Mouse (Mus musculus): ENCODE results near the gene Boll. TPM values are rescaled to one million over a fixed set of nuclear protein-coding genes. Genes with fewer than 3 reads are reported as not detected.

The Boll gene
- total and polyA plus RNA-seq, 3 experiments = not detected

DNA sequence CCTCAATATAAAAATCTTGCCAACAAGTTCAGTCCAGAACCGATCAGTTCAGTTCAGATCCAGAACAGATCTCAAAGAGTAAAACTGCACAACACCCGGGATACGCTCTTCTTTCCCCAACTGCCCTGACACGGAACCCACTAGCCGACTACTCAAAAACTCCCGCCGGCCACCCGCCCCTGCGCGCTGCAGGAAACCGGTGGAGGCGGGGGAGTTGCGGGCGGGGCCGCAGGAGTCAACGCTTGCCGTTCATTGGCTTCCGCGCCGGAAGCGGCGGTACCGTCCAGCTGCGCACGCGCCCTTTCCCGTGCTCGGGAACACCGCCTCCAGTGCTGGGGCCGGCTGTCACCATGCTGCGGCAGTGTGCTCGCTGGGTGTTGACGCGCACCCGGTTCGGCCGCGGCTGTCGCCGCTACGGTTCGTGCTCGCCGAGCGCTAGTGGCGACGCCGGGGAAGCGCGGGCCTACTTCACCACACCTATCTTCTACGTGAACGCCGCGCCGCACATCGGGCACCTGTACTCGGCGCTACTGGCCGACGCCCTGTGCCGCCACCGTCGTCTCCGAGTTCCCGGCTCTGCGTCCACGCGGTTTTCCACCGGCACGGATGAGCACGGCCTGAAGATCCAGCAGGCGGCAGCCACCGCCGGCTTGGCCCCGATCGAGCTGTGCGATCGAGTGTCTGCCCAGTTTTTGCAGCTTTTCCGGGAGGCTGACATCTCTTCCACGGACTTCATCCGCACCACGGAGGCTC is 126.2 kb downstream of the Boll start, which contains the start of gene Mars2:
Mars2 (plus strand) TSS at position 288 of the 753 bp plus-strand sequence.
- Histone ChIP-seq H3K4me2 (ENCODE audit: insufficient read depth, low read depth, poor library complexity, severe bottlenecking) (peak within 1 kb of the TSS; percentile 83), H3K4me1 (ENCODE audit: control insufficient read depth in 1 of 2, insufficient read depth in 2 of 2) (peaks cover 0 to 28% of the 10 kb centered on the region in 2 experiments; a peak in 2 of 4 replicates), H3K79me2 (replicated peaks; ENCODE audit: control insufficient read depth, extremely low read depth, insufficient read depth, poor library complexity, severe bottlenecking) (peaks cover 37% of the 10 kb centered on the region), H3K36me3 (replicated peaks in 1 of 2; ENCODE audit: control insufficient read depth in 1 of 2, insufficient read depth in 1 of 2, low read length in 1 of 2) (peaks cover 0 to 19% of the 10 kb centered on the region in 2 experiments), H3K27ac (ENCODE audit: insufficient read depth, low read depth) (peak within 1 kb of the TSS; percentile 5), H3K27me3 (replicated peaks) (no peaks in the 10 kb centered on the region), H3K9ac (ENCODE audit: insufficient read depth, low read depth) (peak within 1 kb of the TSS; percentile 68), H3K9me3 (replicated peaks; ENCODE audit: low read length) (no peaks in the 10 kb centered on the region), H3K4me3 (replicated peaks in 1 of 3; ENCODE audit: low read depth in 2 of 3, low read length in 2 of 3, poor library complexity in 1 of 3) (peak within 1 kb of the TSS; percentile 77 to 97 (median 89))
- peak; percentile 92 for DNase-seq (ENCODE audit: extremely low read depth)
- TF ChIP-seq USF1 (IDR thresholded peaks at IDR 0.05; ENCODE audit: low read depth, low read length) (no peak), NELFE (IDR thresholded peaks at IDR 0.05; ENCODE audit: low read depth, low read length) (peak; percentile 93), TCF12 (IDR thresholded peaks at IDR 0.05; ENCODE audit: low read depth, low read length) (peak; percentile 91), SMC3 (IDR thresholded peaks at IDR 0.05; ENCODE audit: low read depth, low read length) (no peak), ELF1 (IDR thresholded peaks at IDR 0.05; ENCODE audit: low read depth, low read length) (peak; percentile 82), SIN3A (IDR thresholded peaks at IDR 0.05; ENCODE audit: low read length) (peak; percentile 94), MEF2A (IDR thresholded peaks at IDR 0.05; ENCODE audit: borderline replicate concordance, low read depth, low read length) (peak; percentile 55; the same call in 1 of the 2 replicates), USF2 (conservative IDR thresholded peaks at IDR 0.05; ENCODE audit: low read depth, low read length) (no peak), BHLHE40 (IDR thresholded peaks at IDR 0.05; ENCODE audit: low read depth, low read length) (peak; percentile 75), ZKSCAN1 (IDR thresholded peaks at IDR 0.05; ENCODE audit: borderline replicate concordance, low read depth, low read length) (no peak), KAT2A (IDR thresholded peaks at IDR 0.05; ENCODE audit: insufficient replicate concordance, low read length) (peak; percentile 83; the same call in 1 of the 2 replicates), JUND (conservative IDR thresholded peaks at IDR 0.05; ENCODE audit: low read depth, low read length) (no peak), GABPA (IDR thresholded peaks at IDR 0.05; ENCODE audit: insufficient replicate concordance, low read depth, low read length) (no peak; the same call in 1 of the 2 replicates), RAD21 (IDR thresholded peaks at IDR 0.05; ENCODE audit: low read depth, low read length) (no peak), TBP (conservative IDR thresholded peaks at IDR 0.05; ENCODE audit: low read depth, low read length) (peak; percentile 83; the same call in 1 of the 2 replicates), ZMIZ1 (IDR thresholded peaks at IDR 0.05; ENCODE audit: low read depth, low read length) (peak; percentile 75), IRF4 (IDR thresholded peaks at IDR 0.05; ENCODE audit: low read depth, low read length) (peak; percentile 49; the same call in 1 of the 2 replicates), MAZ (IDR thresholded peaks at IDR 0.05; ENCODE audit: low read depth, low read length) (peak; percentile 99), POLR2A (IDR thresholded peaks at IDR 0.05; ENCODE audit: low read depth, low read length) (peak; percentile 96), HCFC1 (IDR thresholded peaks at IDR 0.05; ENCODE audit: low read depth, low read length) (peak; percentile 91), POLR2AphosphoS2 (IDR thresholded peaks at IDR 0.05; ENCODE audit: low read depth, low read length) (peak; percentile 76; the same call in 1 of the 2 replicates), UBTF (IDR thresholded peaks at IDR 0.05; ENCODE audit: low read depth, low read length) (peak; percentile 76), E2F4 (IDR thresholded peaks at IDR 0.05; ENCODE audit: insufficient replicate concordance, low read depth, low read length) (no peak), NRF1 (IDR thresholded peaks at IDR 0.05; ENCODE audit: low read depth, low read length) (peak; percentile 93), RCOR1 (conservative IDR thresholded peaks at IDR 0.05; ENCODE audit: low read depth, low read length) (no peak), JUN (IDR thresholded peaks at IDR 0.05; ENCODE audit: insufficient read depth, low read depth, low read length) (no peak), CHD2 (IDR thresholded peaks at IDR 0.05; ENCODE audit: low read length) (peak; percentile 87), MAX (IDR thresholded peaks at IDR 0.05; ENCODE audit: low read length) (peak; percentile 94), ETS1 (conservative IDR thresholded peaks at IDR 0.05; ENCODE audit: low read depth, low read length) (no peak), CHD1 (IDR thresholded peaks at IDR 0.05; ENCODE audit: low read depth, low read length) (peak; percentile 21; the same call in 1 of the 2 replicates), MXI1 (IDR thresholded peaks at IDR 0.05; ENCODE audit: low read depth, low read length) (peak; percentile 96), MYC (IDR thresholded peaks at IDR 0.05; ENCODE audit: low read depth, low read length) (peak; percentile 78), ZC3H11A (IDR thresholded peaks at IDR 0.05; ENCODE audit: low read depth, low read length) (no peak)
- in situ Hi-C loops (cut with MboI; ENCODE audit: low pct_ligation_motif_present, low pct_unique_long_range_greater_than_20kb, low sequenced_read_pairs) (no loop called here), dilution Hi-C loops (cut with MboI; ENCODE audit: extremely low pct_ligation_motif_present, extremely low pct_unique_long_range_greater_than_20kb, low sequenced_read_pairs) (no loop called here)

Measured in CH12.LX (cell line).